In genomic region chr3:158202776-158203175, GRCm38 (mm10) we compare ENCODE assay signal across 25 mouse cellular contexts.
A peak's percentile ranks its signal among the peaks of the same experiment; 100 is the strongest.
DNase-seq lines count a peak whose midpoint lies in the region; ATAC-seq and TF ChIP-seq lines count a peak whose summit lies in the region.
"Had no signal": no experiment of that assay in that cellular context is flagged by ENCODE, and none has a peak within 500 bp of the region (broad histone marks: within the 10 kb centered on the region; RNA-seq: fewer than 3 reads in every experiment).

No protein-coding gene starts in this region.

- TF ChIP-seq CTCF in layer of hippocampus, adult 2 months (conservative IDR thresholded peaks at IDR 0.05) = no peak
- TF ChIP-seq CTCF in liver, postnatal 0 days (IDR thresholded peaks at IDR 0.05; ENCODE audit: low read depth) = no peak

- DNase-seq in layer of hippocampus, adult 2 months (ENCODE audit: low spot score in 2 of 2) = no peak
- DNase-seq in layer of hippocampus, adult 9-11 months = no peak
- no peak for DNase-seq in liver, postnatal 0 days
- no peak for DNase-seq in liver
- DNase-seq in gonadal fat pad, adult 2 months (ENCODE audit: low read depth) = peak; percentile 30
- no peak for DNase-seq in kidney, adult 18-20 months
- DNase-seq: adrenal gland, adult 2 months; adrenal gland, postnatal 14 days; cerebellum, adult 18-20 months; cerebellum, adult 9-10 months; cerebellum, postnatal 14 days; gastrocnemius, adult 2 months; gastrocnemius, postnatal 14 days; heart, adult 18-20 months; heart, postnatal 10 days; heart, postnatal 36 days had no signal

- H3K4me1 ChIP-seq in liver, postnatal 0 days (ENCODE audit: insufficient read depth) = no peaks in the 10 kb centered on the region
- H3K4me1 ChIP-seq: heart, embryonic 12.5 days; heart, embryonic 15.5 days; hindbrain, embryonic 10.5 days; hindbrain, embryonic 13.5 days had no signal

- H3K9ac ChIP-seq in liver, postnatal 0 days (replicated peaks) = no peak overlapping the region
- H3K9ac ChIP-seq: forebrain, embryonic 13.5 days; heart, embryonic 12.5 days; heart, embryonic 15.5 days; hindbrain, embryonic 13.5 days had no signal

- 70% methylated on average over 3 of the region's 3 CpGs for WGBS in liver, postnatal 0 days (ENCODE audit: insufficient replicate concordance)

- no peak overlapping the region for H3K4me3 ChIP-seq in layer of hippocampus, adult 2 months
- no peak overlapping the region for H3K4me3 ChIP-seq in liver, postnatal 0 days (ENCODE audit: low read depth, low read length)
- H3K4me3 ChIP-seq: forebrain, embryonic 10.5 days; forebrain, embryonic 13.5 days; gastrocnemius, adult 2 months; heart, embryonic 12.5 days; heart, embryonic 15.5 days; hindbrain, embryonic 10.5 days; hindbrain, embryonic 13.5 days had no signal

- H3K27ac ChIP-seq in layer of hippocampus, adult 2 months = 0 out of 2 replicates have a peak overlapping the region, but pooled peaks have one; percentile 47
- H3K27ac ChIP-seq in liver, postnatal 0 days (ENCODE audit: low read depth) = no peak overlapping the region
- H3K27ac ChIP-seq: forebrain, embryonic 10.5 days; forebrain, embryonic 13.5 days; gastrocnemius, adult 2 months; heart, embryonic 15.5 days; hindbrain, embryonic 10.5 days; hindbrain, embryonic 13.5 days had no signal

- no peaks in the 10 kb centered on the region for H3K9me3 ChIP-seq in liver, postnatal 0 days (ENCODE audit: low read length)
- H3K9me3 ChIP-seq: forebrain, embryonic 10.5 days; forebrain, embryonic 13.5 days; heart, embryonic 12.5 days; heart, embryonic 15.5 days; hindbrain, embryonic 10.5 days; hindbrain, embryonic 13.5 days had no signal

- no peak for TF ChIP-seq EP300 in liver, postnatal 0 days (IDR thresholded peaks at IDR 0.05; ENCODE audit: low read depth)

- no peaks in the 10 kb centered on the region for H3K36me3 ChIP-seq in liver, postnatal 0 days (replicated peaks; ENCODE audit: insufficient read depth, low read length)
- H3K36me3 ChIP-seq: forebrain, embryonic 10.5 days; heart, embryonic 12.5 days; heart, embryonic 15.5 days; hindbrain, embryonic 10.5 days; hindbrain, embryonic 13.5 days had no signal

- peak; percentile 19; the same call in 1 of the 2 replicates for ATAC-seq in liver, postnatal 0 days
- ATAC-seq: CD4-positive, CD25-positive, alpha-beta regulatory T cell, adult 4 months; forebrain, embryonic 13.5 days; forebrain, embryonic 16.5 days; hindbrain, embryonic 16.5 days had no signal

- no peaks in the 10 kb centered on the region for H3K27me3 ChIP-seq in liver, postnatal 0 days (ENCODE audit: insufficient read depth, low read length)
- H3K27me3 ChIP-seq: forebrain, embryonic 13.5 days; heart, embryonic 12.5 days; heart, embryonic 15.5 days; hindbrain, embryonic 13.5 days had no signal

- no peak overlapping the region for H3K4me2 ChIP-seq in liver, postnatal 0 days (ENCODE audit: low read depth, low read length)
- H3K4me2 ChIP-seq: forebrain, embryonic 13.5 days; heart, embryonic 12.5 days; heart, embryonic 15.5 days; hindbrain, embryonic 13.5 days had no signal
